Mouse (Mus musculus): ENCODE measurements around the gene Phrf1. TPM values are rescaled to one million over a fixed set of nuclear protein-coding genes. Genes with fewer than 3 reads are reported as not detected.

Phrf1 gene
- polyA plus RNA-seq, 1 experiment from 2014 or later, result 77.5 TPM

DNA sequence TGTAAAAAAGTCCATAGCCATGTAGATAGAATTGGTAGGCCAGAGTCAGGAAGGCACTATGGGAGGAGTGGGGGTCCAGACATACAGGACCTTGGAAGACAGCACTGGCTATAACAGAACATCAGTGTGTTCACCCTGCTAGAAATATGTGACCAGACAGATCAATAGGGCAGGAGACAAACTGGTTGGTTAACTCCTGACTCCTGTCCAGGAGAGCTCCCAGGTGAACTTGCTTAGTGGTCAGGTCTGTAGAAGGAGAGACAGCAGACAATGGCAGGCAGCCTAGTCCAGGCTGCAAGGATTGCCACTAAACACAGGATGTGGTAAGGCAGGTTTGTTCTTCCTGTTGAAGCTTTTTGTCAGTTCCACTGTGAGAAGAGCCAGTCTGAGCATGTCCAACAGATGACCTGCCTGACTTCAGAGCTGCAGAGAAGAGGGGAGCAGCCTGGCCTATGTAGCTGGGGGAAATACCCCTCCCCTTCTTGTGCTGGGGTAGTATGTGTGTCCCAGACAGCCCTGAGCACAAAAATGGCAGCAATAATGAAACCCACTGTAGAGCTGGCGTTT lies 74.2 kb downstream of the Phrf1 start:
- 84% methylated on average over 1 of the region's 1 CpGs for WGBS
- Histone ChIP-seq H3K9ac (replicated peaks; ENCODE audit: low read length) (no peak overlapping the region), H3K4me2 (ENCODE audit: low read length) (no peak overlapping the region), H3K27me3 (ENCODE audit: control insufficient read depth, insufficient read depth, low read length) (no peaks in the 10 kb centered on the region), H3K27ac (replicated peaks; ENCODE audit: low read depth, low read length) (no peak overlapping the region), H3K36me3 (ENCODE audit: control insufficient read depth, insufficient read depth, low read length) (peaks cover 94% of the 10 kb centered on the region), H3K9me3 (ENCODE audit: control insufficient read depth, low read length) (no peaks in the 10 kb centered on the region), H3K4me1 (ENCODE audit: control insufficient read depth, insufficient read depth, low read length) (no peaks in the 10 kb centered on the region), H3K4me3 (replicated peaks; ENCODE audit: low read depth, low read length) (no peak overlapping the region)
- no peak for DNase-seq
- ATAC-seq (ENCODE audit: low FRiP score, low TSS enrichment), result no peak

DNA sequence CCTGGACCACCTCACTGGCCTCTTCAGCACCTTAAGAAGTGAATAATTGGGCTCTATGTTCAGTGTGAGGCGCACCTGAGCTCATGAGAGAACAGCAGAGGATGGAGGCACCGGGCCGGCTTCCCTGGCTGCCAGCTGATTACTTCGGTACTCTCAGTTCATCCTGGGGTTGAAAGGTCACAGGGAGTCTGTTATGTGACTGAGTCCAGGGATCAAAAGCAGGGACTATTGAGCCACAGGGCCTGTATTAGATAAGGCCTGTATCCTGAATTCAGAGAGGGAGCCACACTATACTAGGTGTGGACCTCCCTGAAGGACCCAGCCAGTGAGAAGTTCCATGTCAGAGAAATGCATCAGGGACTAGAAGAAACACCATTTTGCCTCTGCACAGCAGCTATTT lies 76.0 kb downstream of the Phrf1 start:
- WGBS, result 97% methylated on average over 4 of the region's 4 CpGs
- Histone ChIP-seq H3K9ac (replicated peaks; ENCODE audit: low read length) (no peak overlapping the region), H3K36me3 (ENCODE audit: control insufficient read depth, insufficient read depth, low read length) (peaks cover 97% of the 10 kb centered on the region), H3K4me3 (replicated peaks; ENCODE audit: low read depth, low read length) (no peak overlapping the region), H3K4me2 (ENCODE audit: low read length) (no peak overlapping the region), H3K27me3 (ENCODE audit: control insufficient read depth, insufficient read depth, low read length) (no peaks in the 10 kb centered on the region), H3K4me1 (ENCODE audit: control insufficient read depth, insufficient read depth, low read length) (no peaks in the 10 kb centered on the region), H3K27ac (replicated peaks; ENCODE audit: low read depth, low read length) (no peak overlapping the region), H3K9me3 (ENCODE audit: control insufficient read depth, low read length) (no peaks in the 10 kb centered on the region)
- no peak for ATAC-seq (ENCODE audit: low FRiP score, low TSS enrichment)
- no peak for DNase-seq

MicroRNAs encoded within 50 kb of the gene (microRNA counts, 519-probe panel; counts per million panel counts)
- microRNA mmu-miR-210, result 4,680 counts per million, percentile 38 among the panel's probes with 10 or more counts

Small RNA genes within 50 kb of the gene (microRNA-seq; reads per million reads assigned to microRNA genes)
- 398 reads per million, percentile 70 among the genes with 10 or more reads in this experiment for gene Mir210

Other genes with a start within 250 kb of the Phrf1 start
- gene Ifitm3, start 218.0 kb upstream of the Phrf1 start, polyA plus RNA-seq (2014; fragmentation: Nextera tagmentation; extraction: Ambion mirVana), result 18.8 and 66.5 TPM in 2 replicates
- gene Ifitm6, start 210.9 kb upstream of the Phrf1 start, polyA plus RNA-seq (2014; fragmentation: Nextera tagmentation; extraction: Ambion mirVana), result 0.34 and 0.35 TPM in 2 replicates
- not detected in 2 replicates for gene Gm17387, start 199.7 kb upstream of the Phrf1 start, polyA plus RNA-seq (2014; fragmentation: Nextera tagmentation; extraction: Ambion mirVana)
- 44.1 and 56.0 TPM in 2 replicates for gene B4galnt4, start 167.7 kb upstream of the Phrf1 start, polyA plus RNA-seq (2014; fragmentation: Nextera tagmentation; extraction: Ambion mirVana)
- not detected in 2 replicates for gene Pkp3, start 150.6 kb upstream of the Phrf1 start, polyA plus RNA-seq (2014; fragmentation: Nextera tagmentation; extraction: Ambion mirVana)
- 1.2 and 2.1 TPM in 2 replicates for gene Sigirr, start 128.2 kb upstream of the Phrf1 start, polyA plus RNA-seq (2014; fragmentation: Nextera tagmentation; extraction: Ambion mirVana)
- gene Ano9, start 111.0 kb upstream of the Phrf1 start, polyA plus RNA-seq (2014; fragmentation: Nextera tagmentation; extraction: Ambion mirVana), result 0.14 and 0.18 TPM in 2 replicates
- 69.4 and 77.6 TPM in 2 replicates for gene Ptdss2, start 106.4 kb upstream of the Phrf1 start, polyA plus RNA-seq (2014; fragmentation: Nextera tagmentation; extraction: Ambion mirVana)
- 39.3 and 39.7 TPM in 2 replicates for gene Rnh1, start 55.9 kb upstream of the Phrf1 start, polyA plus RNA-seq (2014; fragmentation: Nextera tagmentation; extraction: Ambion mirVana)
- 125 and 176 TPM in 2 replicates for gene Hras, start 34.8 kb upstream of the Phrf1 start, polyA plus RNA-seq (2014; fragmentation: Nextera tagmentation; extraction: Ambion mirVana)
- gene Lrrc56, start 34.6 kb upstream of the Phrf1 start, polyA plus RNA-seq (2014; fragmentation: Nextera tagmentation; extraction: Ambion mirVana), result 9.0 and 9.8 TPM in 2 replicates
- gene Lmntd2, start 14.7 kb upstream of the Phrf1 start, polyA plus RNA-seq (2014; fragmentation: Nextera tagmentation; extraction: Ambion mirVana), result 0.88 and 1.1 TPM in 2 replicates
- 25.9 and 27.2 TPM in 2 replicates for gene Rassf7, start 12.9 kb upstream of the Phrf1 start, polyA plus RNA-seq (2014; fragmentation: Nextera tagmentation; extraction: Ambion mirVana)
- gene Irf7, start 37.7 kb downstream of the Phrf1 start, polyA plus RNA-seq (2014; fragmentation: Nextera tagmentation; extraction: Ambion mirVana), result 1.1 and 9.2 TPM in 2 replicates
- not detected in 2 replicates for gene Cdhr5, start 48.0 kb downstream of the Phrf1 start, polyA plus RNA-seq (2014; fragmentation: Nextera tagmentation; extraction: Ambion mirVana)
- gene Sct, start 50.3 kb downstream of the Phrf1 start, polyA plus RNA-seq (2014; fragmentation: Nextera tagmentation; extraction: Ambion mirVana), result 0.49 and 1.3 TPM in 2 replicates
- 0.53 and 0.54 TPM in 2 replicates for gene Drd4, start 63.2 kb downstream of the Phrf1 start, polyA plus RNA-seq (2014; fragmentation: Nextera tagmentation; extraction: Ambion mirVana)
- gene Deaf1, start 98.9 kb downstream of the Phrf1 start, polyA plus RNA-seq (2014; fragmentation: Nextera tagmentation; extraction: Ambion mirVana), result 180 and 207 TPM in 2 replicates
- gene Tmem80, start 99.0 kb downstream of the Phrf1 start, polyA plus RNA-seq (2014; fragmentation: Nextera tagmentation; extraction: Ambion mirVana), result 38.6 and 48.9 TPM in 2 replicates
- 0.19 and 0.50 TPM in 2 replicates for gene Eps8l2, start 110.1 kb downstream of the Phrf1 start, polyA plus RNA-seq (2014; fragmentation: Nextera tagmentation; extraction: Ambion mirVana)
- gene Taldo1, start 163.4 kb downstream of the Phrf1 start, polyA plus RNA-seq (2014; fragmentation: Nextera tagmentation; extraction: Ambion mirVana), result 312 and 318 TPM in 2 replicates
- 48.3 and 49.3 TPM in 2 replicates for gene Gatd1, start 185.4 kb downstream of the Phrf1 start, polyA plus RNA-seq (2014; fragmentation: Nextera tagmentation; extraction: Ambion mirVana)
- gene Cend1, start 200.7 kb downstream of the Phrf1 start, polyA plus RNA-seq (2014; fragmentation: Nextera tagmentation; extraction: Ambion mirVana), result 25.7 and 79.2 TPM in 2 replicates
- gene Slc25a22, start 209.1 kb downstream of the Phrf1 start, polyA plus RNA-seq (2014; fragmentation: Nextera tagmentation; extraction: Ambion mirVana), result 82.9 and 84.3 TPM in 2 replicates
- gene Pidd1, start 215.2 kb downstream of the Phrf1 start, polyA plus RNA-seq (2014; fragmentation: Nextera tagmentation; extraction: Ambion mirVana), result 2.3 and 3.6 TPM in 2 replicates
- 772 and 804 TPM in 2 replicates for gene Rplp2, start 218.6 kb downstream of the Phrf1 start, polyA plus RNA-seq (2014; fragmentation: Nextera tagmentation; extraction: Ambion mirVana)
- gene Pnpla2, start 226.4 kb downstream of the Phrf1 start, polyA plus RNA-seq (2014; fragmentation: Nextera tagmentation; extraction: Ambion mirVana), result 15.8 and 15.9 TPM in 2 replicates
- 3.8 and 4.6 TPM in 2 replicates for gene Cracr2b, start 232.3 kb downstream of the Phrf1 start, polyA plus RNA-seq (2014; fragmentation: Nextera tagmentation; extraction: Ambion mirVana)
- gene Cd151, start 238.6 kb downstream of the Phrf1 start, polyA plus RNA-seq (2014; fragmentation: Nextera tagmentation; extraction: Ambion mirVana), result 43.8 and 44.1 TPM in 2 replicates
- gene Polr2l, start 246.3 kb downstream of the Phrf1 start, polyA plus RNA-seq (2014; fragmentation: Nextera tagmentation; extraction: Ambion mirVana), result 75.1 and 93.3 TPM in 2 replicates
- gene Tspan4, start 246.5 kb downstream of the Phrf1 start, polyA plus RNA-seq (2014; fragmentation: Nextera tagmentation; extraction: Ambion mirVana), result 35.2 and 36.4 TPM in 2 replicates